Mouse (Mus musculus) thymus, adult 2 months (tissue): Measurements from ENCODE around the gene Ubtf. TPM values are rescaled to one million over a fixed set of nuclear protein-coding genes. Genes with fewer than 3 reads are reported as not detected.

Experiments
- DNase-seq: peaks from one replicate; pipeline ENCODE4 v3.0.0; 2021
- H3K27ac ChIP-seq: fragments of 200-500 bp; 2 replicates; pipeline ENCODE4 v1.5.1; 2012; ENCODE audit warnings: low read length, control low read depth; ENCODE audit not compliant: control insufficient read depth, insufficient read depth
- H3K27me3 ChIP-seq: fragments of 200-500 bp; 2 replicates; pipeline ENCODE4 v1.6.1; 2012; ENCODE audit warnings: mild to moderate bottlenecking, low read length, moderate library complexity, mixed read lengths; ENCODE audit not compliant: control insufficient read depth, insufficient read depth
- H3K36me3 ChIP-seq: fragments of 200-500 bp; 2 replicates; pipeline ENCODE4 v1.6.1; 2012; ENCODE audit warnings: mild to moderate bottlenecking, low read length, moderate library complexity; ENCODE audit not compliant: control insufficient read depth, insufficient read depth
- H3K4me1 ChIP-seq: fragments of 200-500 bp; replicated peaks from 2 replicates; pipeline ENCODE4 v1.6.1; 2012; ENCODE audit warnings: low read length; ENCODE audit not compliant: control insufficient read depth, insufficient read depth
- H3K4me3 ChIP-seq: fragments of 200-500 bp; 2 replicates; pipeline ENCODE4 v1.5.1; 2012; ENCODE audit warnings: mild to moderate bottlenecking, low read length, control low read depth, moderate library complexity; ENCODE audit not compliant: control insufficient read depth, insufficient read depth
- CTCF ChIP-seq: fragments of 200-500 bp; IDR thresholded peaks from 2 replicates; pipeline ENCODE4 v1.5.1; 2012; ENCODE audit warnings: mild to moderate bottlenecking, control low read depth, low read length, moderate library complexity, borderline replicate concordance; ENCODE audit not compliant: control insufficient read depth, poor library complexity, insufficient read depth; ENCODE audit errors: extremely low read depth
- POLR2A ChIP-seq: fragments of 200-500 bp; IDR thresholded peaks from 2 replicates; pipeline ENCODE4 v1.6.1; 2012; ENCODE audit warnings: mild to moderate bottlenecking, low read length, control low read depth, moderate library complexity; ENCODE audit not compliant: control insufficient read depth, poor library complexity, insufficient read depth; ENCODE audit errors: extremely low read depth
- WGBS: fragments of 180-500 bp; shearing (Covaris S2); methylation state at CpG from one replicate; pipeline ENCODE4 v1.1.7; 2018; 5-methylcytosine and 5-hydroxymethylcytosine counted together
- polyA plus RNA-seq: library from polyadenylated mRNA; depleted of rRNA; stranded (reverse); fragments of >200 nt; gene quantifications from 2 replicates; pipeline ENCODE4 v1.2.3, GENCODE M21; 2012

Gene Ubtf
- polyA plus RNA-seq, 1 experiment: 59.7 TPM

DNA sequence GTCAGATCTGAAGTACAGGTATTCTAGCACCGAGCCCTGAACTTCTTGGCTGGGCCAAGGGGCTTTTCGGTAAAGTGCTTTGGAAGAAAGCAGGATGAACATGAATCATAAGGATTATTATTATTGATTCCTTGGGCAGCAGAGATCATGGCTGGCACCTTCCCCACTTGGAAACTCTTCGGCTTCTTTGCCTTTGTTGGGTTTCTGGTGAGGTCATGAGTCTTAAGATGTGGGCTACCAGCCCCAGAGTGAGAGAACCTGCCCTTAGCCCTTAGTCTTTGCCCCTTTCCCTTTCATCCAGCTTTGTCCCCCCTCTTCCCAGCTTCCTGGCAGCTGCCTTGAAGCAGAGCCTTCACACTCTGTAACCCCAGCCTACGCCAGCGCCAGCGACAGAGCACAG, 2.4 kb upstream of the Ubtf start:
- no peak overlapping the region for H3K4me3 ChIP-seq
- DNase-seq: no peak

DNA sequence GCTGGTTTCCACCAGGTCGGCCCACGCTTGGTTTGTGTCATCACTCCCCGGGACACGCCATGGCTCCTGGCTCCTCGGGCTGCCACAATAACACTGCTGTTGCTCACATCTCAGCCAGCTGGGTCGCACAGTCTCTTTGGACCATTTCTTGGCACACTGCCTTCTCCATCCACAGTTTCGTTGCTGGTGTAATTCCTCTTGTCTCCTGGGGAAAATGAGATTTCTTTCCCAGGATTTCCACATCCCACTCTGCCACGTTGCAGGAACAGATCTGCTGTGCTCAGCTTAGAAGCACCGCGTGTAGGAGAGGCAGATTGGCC, 1.1 kb upstream of the Ubtf start:
- no peak for DNase-seq
- Histone ChIP-seq H3K4me3 (peak overlapping the region; percentile 99), H3K4me1 (peaks cover 13% of the 10 kb centered on the region), H3K27me3 (no peaks in the 10 kb centered on the region; the same call in 1 of the 2 replicates), H3K36me3 (no peaks in the 10 kb centered on the region), H3K27ac (no peak overlapping the region)
- 57% methylated on average over 10 of the region's 10 CpGs for WGBS
- TF ChIP-seq CTCF: no peak

More for the DNA sequence above, 2.4 kb upstream of the Ubtf start:
- no peaks in the 10 kb centered on the region; the same call in 1 of the 2 replicates for H3K27me3 ChIP-seq
- H3K36me3 ChIP-seq: no peaks in the 10 kb centered on the region
- TF ChIP-seq CTCF (no peak), POLR2A (no peak)
- H3K27ac ChIP-seq: no peak overlapping the region
- H3K4me1 ChIP-seq: peaks cover 8% of the 10 kb centered on the region
- 76% methylated on average over 6 of the region's 6 CpGs for WGBS

DNA sequence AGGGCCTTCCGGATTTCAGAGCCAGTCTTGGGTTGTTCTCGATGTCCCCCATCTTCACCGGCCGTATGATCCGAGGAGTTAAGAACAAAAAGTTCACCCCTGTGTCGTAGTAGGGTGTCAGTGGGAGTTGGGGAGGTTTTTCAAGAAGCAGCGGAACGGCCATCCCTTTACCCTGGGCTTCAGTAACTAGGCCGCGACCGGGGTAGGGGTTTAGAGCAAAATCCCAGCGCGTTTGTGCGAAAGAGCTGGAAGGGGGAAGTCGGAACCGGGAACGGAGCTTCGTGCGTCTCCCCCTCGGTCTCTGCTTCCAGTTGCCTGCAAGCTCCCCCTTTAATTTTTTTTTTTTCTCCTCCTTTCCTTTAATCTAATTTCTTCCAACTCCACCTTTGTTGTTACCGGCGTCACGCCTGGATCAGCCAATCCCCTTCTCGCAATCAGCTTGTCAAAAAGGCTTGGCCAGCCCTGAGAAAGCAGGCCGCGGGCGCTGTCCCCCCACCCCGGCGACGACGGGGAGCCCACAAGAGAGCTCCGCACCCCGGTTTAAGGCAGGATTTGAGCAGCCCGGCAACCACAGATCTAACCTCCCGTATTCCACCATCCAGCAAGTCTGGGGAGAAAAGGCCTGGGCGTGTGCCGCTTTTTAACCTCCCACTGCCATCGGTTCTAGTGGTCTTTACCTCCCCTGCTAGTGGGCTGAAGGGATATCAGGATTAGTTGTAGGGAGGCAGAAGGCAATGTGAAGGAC, 571 bp upstream of the Ubtf start:
- Histone ChIP-seq H3K4me3 (peak overlapping the region; percentile 99), H3K4me1 (peaks cover 15% of the 10 kb centered on the region), H3K27ac (peak overlapping the region; percentile 93), H3K27me3 (no peaks in the 10 kb centered on the region; the same call in 1 of the 2 replicates), H3K36me3 (no peaks in the 10 kb centered on the region)
- 1% methylated on average over 38 of the region's 38 CpGs for WGBS
- DNase-seq: peak; percentile 71
- TF ChIP-seq CTCF (0 out of 2 replicates have a peak, but pooled peaks have one; percentile 10), POLR2A (peak; percentile 54; the same call in 1 of the 2 replicates)

DNA sequence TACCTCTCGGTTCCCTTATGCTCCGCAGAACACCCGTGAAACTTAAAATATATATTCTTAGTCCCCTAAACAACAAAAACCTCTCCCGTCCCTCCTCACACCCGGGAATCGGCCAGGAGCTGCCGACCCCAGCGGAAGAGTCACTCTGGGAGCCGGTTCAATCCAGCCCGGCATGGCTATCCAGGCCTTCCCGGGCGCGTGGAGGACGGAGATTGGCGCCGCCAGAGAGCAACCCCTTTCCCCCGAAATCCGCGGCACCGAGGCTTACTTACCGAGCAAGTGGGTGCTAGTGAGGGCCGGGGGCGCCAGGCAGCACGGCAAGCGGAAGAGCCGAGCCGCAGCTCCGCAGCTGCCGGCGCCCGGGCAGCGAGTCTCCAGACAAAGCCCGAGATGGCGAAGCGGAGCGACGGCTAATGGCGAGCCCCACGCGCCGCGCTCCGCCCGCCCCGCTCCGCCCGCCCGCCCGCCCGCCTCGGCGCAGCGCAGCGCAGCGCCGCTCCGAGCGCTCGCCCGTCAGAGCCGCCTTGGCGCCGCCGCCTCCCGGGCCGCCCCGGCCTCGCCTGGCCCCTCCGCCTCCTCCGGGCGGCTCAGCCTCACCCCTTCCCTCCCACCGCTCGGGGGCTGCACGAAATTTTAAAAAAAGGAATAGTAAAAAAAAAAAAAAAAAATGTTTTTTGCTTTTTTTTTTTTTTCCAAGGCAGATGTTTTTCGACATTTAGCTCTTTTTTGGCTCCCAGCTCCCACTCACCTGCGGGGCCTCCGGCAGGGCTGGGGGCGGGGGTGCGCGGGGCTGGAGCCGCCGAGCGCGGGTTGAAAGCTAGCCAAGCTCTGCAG, 749 bp downstream of the Ubtf start:
- no peaks in the 10 kb centered on the region; the same call in 1 of the 2 replicates for H3K27me3 ChIP-seq
- H3K4me1 ChIP-seq: peaks cover 15% of the 10 kb centered on the region
- peak overlapping the region; percentile 99 for H3K4me3 ChIP-seq
- TF ChIP-seq CTCF: no peak
- no peak; the same call in 1 of the 2 replicates for TF ChIP-seq POLR2A
- DNase-seq: peak; percentile 62
- peaks cover 12% of the 10 kb centered on the region for H3K36me3 ChIP-seq
- H3K27ac ChIP-seq: peak overlapping the region; percentile 93
- under 1% methylated on average over 84 of the region's 84 CpGs for WGBS

DNA sequence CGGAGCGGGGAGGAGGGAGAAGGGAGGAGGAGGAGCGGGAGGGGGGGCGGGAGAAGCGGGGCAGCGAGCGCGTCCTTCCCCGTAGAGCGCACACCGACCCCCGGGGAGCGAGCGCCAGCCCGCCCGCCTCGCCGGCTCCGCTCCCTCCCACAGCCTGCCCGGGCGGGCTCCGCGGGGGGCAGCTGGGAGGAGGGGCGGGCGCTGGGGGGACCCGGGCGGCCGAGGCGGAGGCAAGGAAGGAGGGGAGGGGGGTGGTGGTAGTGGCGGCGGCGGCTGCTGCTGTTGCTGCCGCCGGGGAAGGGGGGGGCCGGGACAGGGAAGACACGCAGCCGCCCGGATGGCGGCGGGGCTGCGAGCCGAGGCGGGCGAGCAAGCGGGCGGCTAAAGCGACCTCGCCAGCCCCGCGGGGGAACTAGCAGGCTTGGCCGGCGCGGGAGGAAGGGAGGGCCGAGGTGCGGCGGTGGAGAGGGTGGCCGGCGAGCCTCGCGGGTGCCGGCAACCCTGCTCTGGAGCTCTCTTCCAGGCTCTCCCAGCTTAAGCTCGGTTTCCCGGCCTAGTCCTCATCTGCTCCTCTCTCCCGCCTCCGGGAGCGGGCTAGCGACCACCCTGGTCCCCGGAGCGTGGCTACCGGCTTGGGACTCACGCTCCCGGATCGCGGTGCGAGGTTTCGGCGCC, 1.5 kb downstream of the Ubtf start:
- no peaks in the 10 kb centered on the region; the same call in 1 of the 2 replicates for H3K27me3 ChIP-seq
- DNase-seq: peak; percentile 82
- TF ChIP-seq CTCF (no peak), POLR2A (peak; percentile 39; the same call in 1 of the 2 replicates)
- H3K27ac ChIP-seq: peak overlapping the region; percentile 93
- peak overlapping the region; percentile 99 for H3K4me3 ChIP-seq
- H3K4me1 ChIP-seq: peaks cover 15% of the 10 kb centered on the region
- peaks cover 20% of the 10 kb centered on the region for H3K36me3 ChIP-seq
- WGBS: 1% methylated on average over 49 of the region's 77 CpGs

DNA sequence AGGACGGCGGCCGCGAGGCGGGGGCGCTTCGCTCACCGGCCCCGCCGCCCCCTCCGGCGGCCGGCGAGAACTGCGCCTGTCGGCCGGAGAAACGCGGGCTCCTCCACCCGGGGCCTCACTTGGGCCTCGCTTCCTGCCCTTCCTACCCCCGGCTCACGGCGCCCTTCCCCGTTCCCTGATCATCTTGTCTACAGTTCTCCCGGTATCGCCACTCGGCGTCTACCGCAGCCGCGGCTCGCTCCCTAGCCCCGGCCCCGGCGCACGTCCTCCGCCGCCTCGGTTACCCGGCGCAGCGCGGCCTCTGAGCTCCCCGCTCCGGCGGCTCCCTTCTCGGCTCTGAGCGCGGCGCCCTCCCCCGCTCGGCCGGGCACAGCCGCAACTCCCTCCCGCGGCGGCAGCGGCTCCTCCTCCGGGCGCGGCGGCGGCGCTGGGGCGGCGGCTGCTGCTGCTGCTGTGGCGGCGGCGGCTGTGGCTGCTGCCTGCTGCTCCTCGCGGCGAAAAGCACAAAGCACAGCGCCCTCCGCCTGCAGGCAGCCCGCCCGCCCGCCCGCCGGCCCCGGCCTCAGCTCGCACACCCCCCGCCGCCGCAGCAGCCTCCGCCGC, 2.1 kb downstream of the Ubtf start:
- Histone ChIP-seq H3K27me3 (no peaks in the 10 kb centered on the region; the same call in 1 of the 2 replicates), H3K36me3 (peaks cover 26% of the 10 kb centered on the region), H3K4me1 (peaks cover 15% of the 10 kb centered on the region), H3K4me3 (peak overlapping the region; percentile 99), H3K27ac (peak overlapping the region; percentile 93)
- no peak for DNase-seq
- under 1% methylated on average over 87 of the region's 87 CpGs for WGBS
- TF ChIP-seq CTCF: 0 out of 2 replicates have a peak, but pooled peaks have one; percentile 34
- TF ChIP-seq POLR2A: peak; percentile 37
